Mouse (Mus musculus): ENCODE data around the gene Tk2.
A peak's percentile ranks its signal among the peaks of the same experiment; 100 is the strongest.
"Not testable (repeated sequence)": the region's sequence is repeated elsewhere in the genome, so short reads cannot be mapped to it uniquely, and the experiment has no call there.

The Tk2 gene

GRCm38 (mm10) chr8:104248276-104248675 is at the start of gene Tk2:
Tk2 (minus strand) TSS chr8:104248558.
- peak; percentile 78 for DNase-seq

GRCm38 (mm10) chr8:104294396-104294795 is 46.0 kb upstream of the Tk2 start:
- no peak for DNase-seq

- DNase-seq = not testable (repeated sequence)
Measured at GRCm38 (mm10) chr8:104293081-104293480, 44.7 kb upstream of the Tk2 start, which contains the start of gene Cmtm2a. Cmtm2a (minus strand) TSS chr8:104293181.

GRCm38 (mm10) chr8:104268937-104269440 is 20.6 kb upstream of the Tk2 start:
- DNase-seq = no peak

- DNase-seq = no peak
Measured at GRCm38 (mm10) chr8:104268368-104268767, 20.0 kb upstream of the Tk2 start.

GRCm38 (mm10) chr8:104264271-104264935 is 16.0 kb upstream of the Tk2 start:
- DNase-seq = not testable (repeated sequence)

GRCm38 (mm10) chr8:104261802-104262201 is 13.4 kb upstream of the Tk2 start:
- not testable (repeated sequence) for DNase-seq

GRCm38 (mm10) chr8:104253016-104253415 is 4.7 kb upstream of the Tk2 start:
- peak; percentile 60 for DNase-seq

GRCm38 (mm10) chr8:104251461-104251860 is 3.1 kb upstream of the Tk2 start:
- no peak for DNase-seq

- DNase-seq = peak; percentile 85
Measured at GRCm38 (mm10) chr8:104250439-104251367, 2.3 kb upstream of the Tk2 start, which contains the start of gene Cklf. Cklf (plus strand) TSS chr8:104250861.

GRCm38 (mm10) chr8:104249442-104249996 is 1.2 kb upstream of the Tk2 start:
- DNase-seq = no peak

- peak; percentile 55 for DNase-seq
Measured at GRCm38 (mm10) chr8:104247908-104248275, 466 bp downstream of the Tk2 start.

- DNase-seq = peak; percentile 52
Measured at GRCm38 (mm10) chr8:104247054-104247907, 1.1 kb downstream of the Tk2 start.

GRCm38 (mm10) chr8:104246621-104247020 is 1.7 kb downstream of the Tk2 start:
- no peak for DNase-seq

GRCm38 (mm10) chr8:104242038-104242644 is 6.2 kb downstream of the Tk2 start:
- DNase-seq = no peak

GRCm38 (mm10) chr8:104239418-104239861 is 8.9 kb downstream of the Tk2 start:
- DNase-seq = peak; percentile 53

- no peak for DNase-seq
Measured at GRCm38 (mm10) chr8:104234573-104234972, 13.8 kb downstream of the Tk2 start.

GRCm38 (mm10) chr8:104232919-104233318 is 15.4 kb downstream of the Tk2 start:
- DNase-seq = no peak

GRCm38 (mm10) chr8:104232039-104232438 is 16.3 kb downstream of the Tk2 start:
- DNase-seq = no peak

GRCm38 (mm10) chr8:104230377-104230776 is 18.0 kb downstream of the Tk2 start:
- DNase-seq = no peak

GRCm38 (mm10) chr8:104227048-104227447 is 21.3 kb downstream of the Tk2 start:
- no peak for DNase-seq

- peak; percentile 71 for DNase-seq
Measured at GRCm38 (mm10) chr8:104219806-104220205, 28.6 kb downstream of the Tk2 start.
